25 mouse cellular contexts compared by ENCODE assay signal in genomic region chr2:172159909-172160308, GRCm38 (mm10).
DNase-seq lines count a peak whose midpoint lies in the region; ATAC-seq and TF ChIP-seq lines count a peak whose summit lies in the region.
"Had no signal": no experiment of that assay in that cellular context is flagged by ENCODE, and none has a peak within 500 bp of the region (broad histone marks: within the 10 kb centered on the region; RNA-seq: fewer than 3 reads in every experiment).

No protein-coding gene starts in this region.

- H3K9ac ChIP-seq in hindbrain, postnatal 0 days (replicated peaks; ENCODE audit: low read length): no peak overlapping the region
- H3K9ac ChIP-seq: embryonic facial prominence, embryonic 13.5 days; forebrain, embryonic 12.5 days; heart, embryonic 15.5 days; midbrain, embryonic 15.5 days; neural tube, embryonic 12.5 days had no signal

- H3K4me3 ChIP-seq in hindbrain, postnatal 0 days (ENCODE audit: low read length): no peak overlapping the region
- H3K4me3 ChIP-seq: embryonic facial prominence, embryonic 13.5 days; erythroblast, embryonic 14.5 days; forebrain, embryonic 12.5 days; heart, embryonic 15.5 days; layer of hippocampus, adult 2 months; midbrain, embryonic 15.5 days; neural tube, embryonic 12.5 days had no signal

- no peak overlapping the region for H3K27ac ChIP-seq in hindbrain, postnatal 0 days
- H3K27ac ChIP-seq: embryonic facial prominence, embryonic 13.5 days; forebrain, embryonic 12.5 days; heart, embryonic 15.5 days; layer of hippocampus, adult 2 months; midbrain, embryonic 15.5 days; neural tube, embryonic 12.5 days; stomach, postnatal 0 days had no signal

- 91% methylated on average over 16 of the region's 16 CpGs for WGBS in hindbrain, postnatal 0 days

- H3K4me1 ChIP-seq in hindbrain, postnatal 0 days (ENCODE audit: insufficient read depth, low read length): no peaks in the 10 kb centered on the region
- H3K4me1 ChIP-seq: embryonic facial prominence, embryonic 13.5 days; forebrain, embryonic 12.5 days; heart, embryonic 15.5 days; midbrain, embryonic 15.5 days; neural tube, embryonic 12.5 days had no signal

- no peaks in the 10 kb centered on the region for H3K9me3 ChIP-seq in hindbrain, postnatal 0 days (ENCODE audit: low read length)
- H3K9me3 ChIP-seq: forebrain, embryonic 12.5 days; heart, embryonic 15.5 days; midbrain, embryonic 15.5 days; neural tube, embryonic 12.5 days had no signal

- H3K27me3 ChIP-seq in hindbrain, postnatal 0 days (ENCODE audit: insufficient read depth, low read length): no peaks in the 10 kb centered on the region
- H3K27me3 ChIP-seq: embryonic facial prominence, embryonic 13.5 days; forebrain, embryonic 12.5 days; heart, embryonic 15.5 days; midbrain, embryonic 15.5 days; neural tube, embryonic 12.5 days had no signal

- H3K4me2 ChIP-seq in hindbrain, postnatal 0 days (ENCODE audit: low read depth, low read length): no peak overlapping the region
- H3K4me2 ChIP-seq: embryonic facial prominence, embryonic 13.5 days; forebrain, embryonic 12.5 days; heart, embryonic 15.5 days; midbrain, embryonic 15.5 days; neural tube, embryonic 12.5 days had no signal

- intact Hi-C loops in left cerebral cortex, postnatal 4 days (cut with DNase I): no loop called here

- no peak for ATAC-seq in hindbrain, postnatal 0 days
- no peak for ATAC-seq in granulocyte monocyte progenitor cell, adult 5-6 weeks (replicated peaks; ENCODE audit: poor library complexity, severe bottlenecking)
- ATAC-seq: CD4-positive, CD25-positive, alpha-beta regulatory T cell, adult 4 months; hindbrain, embryonic 16.5 days; intestine, postnatal 0 days; midbrain, embryonic 15.5 days had no signal

- DNase-seq in left cerebral cortex, adult 11 months (ENCODE audit: low spot score): peak; percentile 11
- DNase-seq in left cerebral cortex, postnatal 4 days: no peak
- peak; percentile 29 to 44 for DNase-seq in left cerebral cortex, adult 18-20 months (ENCODE audit: low spot score in 2 of 2)
- peak; percentile 48 to 61 for DNase-seq in right cerebral cortex, adult 2 months (ENCODE audit: low spot score in 2 of 2)
- peak; percentile 53 for DNase-seq in telencephalon, adult 2 months (ENCODE audit: low read depth, low spot score)
- no peak for DNase-seq in retina, embryonic 14.5 days (ENCODE audit: low spot score)
- no peak for DNase-seq in hindbrain, postnatal 0 days (ENCODE audit: low spot score)
- DNase-seq: adrenal gland, adult 2 months; cerebellum, adult 11-12 months; cerebellum, postnatal 10 days; kidney, postnatal 25 days; lung, postnatal 4 days; thymus, postnatal 14 days had no signal

- no peaks in the 10 kb centered on the region for H3K36me3 ChIP-seq in hindbrain, postnatal 0 days (ENCODE audit: insufficient read depth, low read length)
- H3K36me3 ChIP-seq: embryonic facial prominence, embryonic 13.5 days; forebrain, embryonic 12.5 days; heart, embryonic 15.5 days; midbrain, embryonic 15.5 days; neural tube, embryonic 12.5 days had no signal

- TF ChIP-seq CTCF in hindbrain, postnatal 0 days (IDR thresholded peaks at IDR 0.05; ENCODE audit: low read depth): no peak

Comparison
In these comparisons a context has a peak if more than half of its experiments do, and no peak if none do; other contexts are left out.
1. DNase-seq: peak in left cerebral cortex, adult 11 months (single experiment), left cerebral cortex, adult 18-20 months (2 of 2), right cerebral cortex, adult 2 months (2 of 2) and telencephalon, adult 2 months (single experiment); none in left cerebral cortex, postnatal 4 days (single experiment), retina, embryonic 14.5 days (single experiment) and hindbrain, postnatal 0 days (single experiment).